Mouse (Mus musculus): ENCODE data around the gene Eps8. TPM values are rescaled to one million over a fixed set of nuclear protein-coding genes. Genes with fewer than 3 reads are reported as not detected.

Eps8 gene
- polyA plus RNA-seq, 1 experiment from 2014 or later, result 29.2 TPM

DNA sequence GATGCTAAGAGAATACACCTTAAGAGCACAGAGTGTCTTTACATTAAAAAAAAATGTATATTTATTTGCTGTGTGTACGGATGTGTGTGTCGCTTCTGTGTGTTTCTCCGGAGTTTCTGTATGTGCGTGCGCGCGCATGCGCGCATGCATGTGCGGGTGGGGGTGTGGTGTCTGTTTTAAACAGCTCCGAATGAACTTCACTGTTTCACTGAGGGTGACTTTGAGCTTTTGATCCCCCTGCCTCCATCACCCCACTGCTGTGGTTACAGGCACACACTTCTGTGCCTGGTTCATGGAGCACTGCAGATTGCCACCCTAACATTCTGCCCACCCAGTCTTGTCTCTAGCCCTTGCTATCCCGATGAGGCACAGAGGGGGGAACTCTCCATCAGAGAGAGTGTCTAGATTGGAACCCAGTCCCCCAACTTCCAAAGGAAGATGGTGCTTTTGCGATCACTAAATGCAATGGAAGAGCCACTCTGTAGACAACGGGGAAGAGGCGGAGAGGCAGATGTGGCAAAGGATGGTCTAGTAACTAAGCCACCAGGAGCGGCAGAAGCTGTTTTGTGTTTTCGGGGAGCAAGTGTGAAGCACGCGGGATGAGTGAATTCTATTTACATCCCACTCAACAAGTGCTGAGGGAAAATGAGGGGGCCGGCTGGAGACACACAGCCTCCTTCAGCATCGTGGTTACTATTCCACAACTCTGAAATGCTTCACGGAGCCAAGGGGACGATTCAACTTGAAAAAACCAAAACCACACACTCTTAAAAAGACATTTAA, 7.1 kb upstream of the Eps8 start:
- H3K9ac ChIP-seq, result no peak overlapping the region
- H3K4me1 ChIP-seq, result peaks cover 4% of the 10 kb centered on the region; the same call in 1 of the 2 replicates
- 0 out of 2 replicates have a peak, but pooled peaks cover 5% of the 10 kb centered on the region for H3K27me3 ChIP-seq
- 86% methylated on average over 23 of the region's 23 CpGs for WGBS
- no peak for ATAC-seq (ENCODE audit: low FRiP score, low read depth)
- H3K4me3 ChIP-seq, result no peak overlapping the region
- H3K4me2 ChIP-seq (replicated peaks), result no peak overlapping the region
- no peaks in the 10 kb centered on the region for H3K36me3 ChIP-seq
- no peak overlapping the region for H3K27ac ChIP-seq
- H3K9me3 ChIP-seq, result no peaks in the 10 kb centered on the region

DNA sequence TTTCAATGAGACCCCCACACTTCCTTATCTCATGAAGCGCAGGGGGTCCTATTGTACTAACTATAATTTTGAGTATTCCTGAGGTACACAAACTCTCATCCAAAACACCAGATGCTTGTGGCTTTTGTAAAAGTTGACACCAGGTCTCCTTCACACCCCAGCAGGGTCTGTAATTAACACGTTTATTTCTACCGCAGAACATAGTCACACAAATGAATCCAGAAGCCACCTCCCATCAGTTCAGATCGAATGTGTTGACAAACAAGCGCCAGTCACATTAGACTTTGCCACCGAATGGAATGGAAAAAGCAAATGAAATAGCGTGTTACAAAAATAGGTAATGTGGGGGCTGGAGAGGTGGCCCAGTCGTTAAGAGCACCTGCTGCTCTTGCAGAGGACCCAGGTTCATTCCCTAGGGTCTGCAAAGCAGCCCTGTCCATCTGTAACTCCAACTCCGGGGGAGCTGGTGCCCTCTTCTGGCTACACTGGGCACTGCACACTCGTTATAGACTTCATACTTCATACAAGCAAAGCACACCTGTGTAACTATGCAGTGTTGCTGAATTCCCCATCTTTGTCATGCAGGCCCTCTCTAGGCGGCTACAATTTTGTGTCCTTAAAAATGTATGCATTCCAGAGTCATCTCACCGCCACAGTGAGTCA, 3.9 kb upstream of the Eps8 start:
- Histone ChIP-seq H3K4me2 (replicated peaks) (no peak overlapping the region), H3K9me3 (no peaks in the 10 kb centered on the region), H3K4me1 (peaks cover 4% of the 10 kb centered on the region; the same call in 1 of the 2 replicates), H3K27me3 (0 out of 2 replicates have a peak, but pooled peaks cover 5% of the 10 kb centered on the region), H3K9ac (no peak overlapping the region), H3K36me3 (no peaks in the 10 kb centered on the region), H3K27ac (no peak overlapping the region), H3K4me3 (no peak overlapping the region)
- no peak for ATAC-seq (ENCODE audit: low FRiP score, low read depth)
- 75% methylated on average over 12 of the region's 12 CpGs for WGBS

DNA sequence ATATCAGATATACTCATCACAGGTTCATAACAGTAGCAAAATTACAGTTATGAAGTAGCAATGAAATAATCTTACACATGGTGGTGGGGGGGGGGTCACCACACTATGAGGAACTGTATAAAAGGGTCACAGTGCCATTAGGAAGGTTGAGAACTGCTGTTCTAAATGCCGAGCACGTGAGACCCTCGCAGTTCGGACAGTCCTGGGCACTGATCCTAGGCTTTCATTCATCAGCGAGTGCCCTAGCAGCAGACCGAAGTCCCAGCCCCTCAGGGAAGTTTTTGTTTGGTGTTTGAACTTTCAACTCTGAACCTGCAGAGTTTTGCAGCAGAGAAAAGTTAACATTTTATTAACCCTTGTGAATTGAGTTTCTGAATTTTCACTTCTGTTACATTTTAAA, 2.5 kb upstream of the Eps8 start:
- WGBS, result 78% methylated on average over 6 of the region's 6 CpGs
- no peak overlapping the region for H3K9ac ChIP-seq
- peaks cover 4% of the 10 kb centered on the region; the same call in 1 of the 2 replicates for H3K4me1 ChIP-seq
- H3K27ac ChIP-seq, result no peak overlapping the region
- H3K36me3 ChIP-seq, result no peaks in the 10 kb centered on the region
- H3K4me3 ChIP-seq, result no peak overlapping the region
- no peak for ATAC-seq (ENCODE audit: low FRiP score, low read depth)
- no peaks in the 10 kb centered on the region for H3K9me3 ChIP-seq
- no peak overlapping the region for H3K4me2 ChIP-seq (replicated peaks)
- H3K27me3 ChIP-seq, result 0 out of 2 replicates have a peak, but pooled peaks cover 5% of the 10 kb centered on the region

DNA sequence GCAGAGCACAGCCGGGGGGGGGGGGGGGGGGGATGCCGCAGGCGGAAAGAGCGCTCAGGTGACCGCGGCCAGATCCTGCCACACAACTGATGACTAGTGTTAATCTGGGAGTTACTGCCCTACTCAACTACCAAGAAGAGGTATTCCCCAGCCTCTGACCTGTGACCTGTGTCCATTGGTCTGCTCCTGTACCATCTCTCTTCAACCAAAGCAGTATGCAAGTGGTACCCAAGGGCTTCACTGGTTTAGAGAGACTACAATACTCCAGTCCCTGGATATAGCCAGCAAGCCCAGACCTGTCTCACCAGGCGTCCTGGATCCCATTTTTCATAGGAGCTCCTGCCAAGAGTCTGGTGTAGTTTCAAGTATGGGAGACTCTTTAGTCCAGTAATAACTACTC, 5.1 kb downstream of the Eps8 start:
- Histone ChIP-seq H3K4me2 (replicated peaks) (peak overlapping the region; percentile 93), H3K4me3 (peak overlapping the region; percentile 80), H3K9me3 (no peaks in the 10 kb centered on the region), H3K27ac (no peak overlapping the region), H3K4me1 (peaks cover 19% of the 10 kb centered on the region), H3K27me3 (peaks cover 13% of the 10 kb centered on the region; the same call in 1 of the 2 replicates), H3K9ac (peak overlapping the region; percentile 82; the same call in 1 of the 2 replicates), H3K36me3 (no peaks in the 10 kb centered on the region)
- WGBS, result 15% methylated on average over 7 of the region's 7 CpGs
- peak; percentile 48; the same call in 1 of the 2 replicates for ATAC-seq (ENCODE audit: low FRiP score, low read depth)

DNA sequence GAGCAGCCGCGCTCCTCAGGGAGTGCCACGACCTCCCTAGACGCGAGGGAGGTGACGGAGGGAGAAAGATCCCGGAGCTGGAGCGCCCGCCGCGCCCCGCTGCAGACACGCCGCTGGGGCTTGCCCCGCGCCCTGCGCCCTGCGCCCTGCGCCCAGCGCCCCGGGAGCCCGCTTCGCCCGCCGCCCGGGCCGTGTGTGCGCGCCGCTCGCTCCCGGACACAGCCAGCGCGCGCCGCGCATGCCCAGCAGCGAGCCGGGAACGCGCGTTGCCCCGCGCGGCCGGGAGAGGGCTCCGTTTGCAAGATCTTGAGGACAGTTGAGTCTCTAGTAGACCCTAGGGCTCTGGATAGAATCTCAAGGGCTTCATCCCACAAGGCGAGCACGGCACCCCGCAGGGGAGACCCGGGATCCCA, 5.6 kb downstream of the Eps8 start:
- no peaks in the 10 kb centered on the region for H3K9me3 ChIP-seq
- H3K36me3 ChIP-seq, result no peaks in the 10 kb centered on the region
- ATAC-seq (ENCODE audit: low FRiP score, low read depth), result peak; percentile 66
- H3K4me1 ChIP-seq, result peaks cover 19% of the 10 kb centered on the region
- H3K4me2 ChIP-seq (replicated peaks), result peak overlapping the region; percentile 93
- H3K27me3 ChIP-seq, result peaks cover 13% of the 10 kb centered on the region; the same call in 1 of the 2 replicates
- H3K27ac ChIP-seq, result no peak overlapping the region
- peak overlapping the region; percentile 80 for H3K4me3 ChIP-seq
- WGBS, result under 1% methylated on average over 51 of the region's 51 CpGs
- H3K9ac ChIP-seq, result peak overlapping the region; percentile 82

DNA sequence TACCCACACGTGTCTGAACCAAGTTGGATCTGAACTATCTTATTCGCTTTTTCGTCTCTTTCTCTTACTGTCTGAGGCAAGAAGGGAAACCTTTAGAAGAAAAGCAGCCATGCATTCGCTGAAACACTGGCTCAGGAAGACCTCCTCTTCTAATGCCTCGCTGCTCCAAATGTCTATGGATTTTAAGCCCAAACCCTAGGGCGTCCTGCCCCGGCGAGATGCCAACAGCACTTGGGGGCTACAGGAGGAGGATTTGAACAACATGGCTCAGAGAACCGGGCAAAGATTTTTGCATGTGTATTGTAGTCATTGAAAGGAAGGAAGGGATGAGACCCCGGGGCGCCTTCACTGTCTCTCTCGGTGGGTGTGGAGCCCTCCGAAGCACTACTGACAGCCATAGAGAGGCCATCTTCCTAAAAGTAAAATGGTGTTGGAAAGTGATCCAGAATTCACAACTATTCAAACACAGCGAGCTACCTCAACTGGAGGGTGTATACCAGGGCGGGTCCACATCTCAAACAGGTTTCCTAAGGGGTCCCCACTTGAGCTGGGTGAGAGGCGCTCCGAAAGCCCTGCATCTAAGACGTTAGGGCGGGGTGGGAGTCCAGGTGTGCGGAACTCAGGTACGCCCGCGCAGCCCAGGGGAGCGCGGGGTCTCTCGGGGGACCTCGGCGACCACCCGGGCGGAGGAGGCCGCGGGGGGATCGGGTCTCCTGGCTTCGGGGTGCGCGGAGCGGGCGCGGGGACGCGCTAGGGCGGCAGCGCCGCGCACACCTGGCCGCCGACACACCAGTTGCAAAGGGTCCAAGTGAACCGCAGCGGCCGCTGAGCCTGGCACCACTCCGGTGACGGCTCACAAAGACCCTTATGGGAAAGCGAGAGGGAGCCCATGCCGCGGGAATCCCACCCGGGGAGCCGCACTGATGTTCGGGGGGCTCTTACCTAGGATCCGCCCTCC, 6.3 kb downstream of the Eps8 start:
- H3K9ac ChIP-seq, result peak overlapping the region; percentile 82
- H3K27ac ChIP-seq, result no peak overlapping the region
- H3K36me3 ChIP-seq, result no peaks in the 10 kb centered on the region
- H3K4me1 ChIP-seq, result peaks cover 19% of the 10 kb centered on the region
- H3K27me3 ChIP-seq, result peaks cover 13% of the 10 kb centered on the region; the same call in 1 of the 2 replicates
- peak; percentile 8; the same call in 1 of the 2 replicates for ATAC-seq (ENCODE audit: low FRiP score, low read depth)
- H3K4me3 ChIP-seq, result peak overlapping the region; percentile 80
- H3K9me3 ChIP-seq, result no peaks in the 10 kb centered on the region
- peak overlapping the region; percentile 93 for H3K4me2 ChIP-seq (replicated peaks)
- 1% methylated on average over 56 of the region's 59 CpGs for WGBS

DNA sequence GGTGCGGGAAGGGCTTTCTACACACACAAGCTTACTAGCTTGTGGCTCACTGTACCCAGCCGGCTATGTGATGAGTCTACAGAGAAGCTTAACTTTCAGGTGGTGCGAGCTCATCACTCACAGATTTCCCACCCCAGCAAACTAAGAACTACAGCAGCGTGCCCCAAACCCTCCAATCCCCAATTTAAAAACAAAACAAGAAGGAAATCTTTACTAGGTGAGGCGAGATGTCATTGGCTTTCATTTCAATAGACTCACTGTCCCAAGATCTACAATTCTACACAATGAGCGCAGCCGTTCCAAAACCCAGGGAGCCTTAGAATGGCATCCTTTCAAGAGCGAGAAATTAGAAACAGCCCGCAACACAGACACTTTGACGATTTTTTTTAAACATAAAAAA, 7.0 kb downstream of the Eps8 start:
- Histone ChIP-seq H3K9ac (peak overlapping the region; percentile 82; the same call in 1 of the 2 replicates), H3K27ac (no peak overlapping the region)
- 19% methylated on average over 10 of the region's 10 CpGs for WGBS

DNA sequence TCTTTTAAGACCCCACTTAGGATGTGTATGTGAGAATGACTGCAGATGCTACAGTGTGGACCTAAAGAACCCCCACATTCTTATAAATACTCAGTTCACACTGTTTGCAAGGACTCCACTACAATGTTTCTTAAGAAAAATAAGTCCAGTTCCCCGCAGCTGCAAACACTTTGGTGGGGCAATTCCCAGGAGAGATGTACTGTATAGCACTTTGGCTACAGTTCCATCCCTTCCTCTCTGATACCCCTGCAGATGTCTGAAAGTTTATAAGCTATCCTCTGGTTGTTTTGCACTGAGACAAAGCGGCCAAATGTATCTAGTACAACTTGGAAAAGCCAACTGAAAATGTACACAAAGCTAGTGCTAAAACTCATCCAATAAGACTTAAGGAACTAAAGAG, 8.0 kb downstream of the Eps8 start:
- H3K27ac ChIP-seq, result peak overlapping the region; percentile 11; the same call in 1 of the 2 replicates
- H3K9me3 ChIP-seq, result no peaks in the 10 kb centered on the region
- no peak overlapping the region for H3K9ac ChIP-seq
- peaks cover 19% of the 10 kb centered on the region for H3K4me1 ChIP-seq
- 0 out of 2 replicates have a peak, but pooled peaks have one; percentile 17 for ATAC-seq (ENCODE audit: low FRiP score, low read depth)
- no peaks in the 10 kb centered on the region for H3K36me3 ChIP-seq
- 67% methylated on average over 2 of the region's 2 CpGs for WGBS
- H3K27me3 ChIP-seq, result peaks cover 13% of the 10 kb centered on the region; the same call in 1 of the 2 replicates
- 0 out of 2 replicates have a peak overlapping the region, but pooled peaks have one; percentile 3 for H3K4me2 ChIP-seq (replicated peaks)
- H3K4me3 ChIP-seq, result no peak overlapping the region

More for the DNA sequence above, 7.0 kb downstream of the Eps8 start:
- Histone ChIP-seq H3K4me2 (replicated peaks) (peak overlapping the region; percentile 93), H3K36me3 (no peaks in the 10 kb centered on the region), H3K4me3 (peak overlapping the region; percentile 80), H3K4me1 (peaks cover 19% of the 10 kb centered on the region), H3K9me3 (no peaks in the 10 kb centered on the region), H3K27me3 (peaks cover 13% of the 10 kb centered on the region; the same call in 1 of the 2 replicates)
- ATAC-seq (ENCODE audit: low FRiP score, low read depth), result no peak

DNA sequence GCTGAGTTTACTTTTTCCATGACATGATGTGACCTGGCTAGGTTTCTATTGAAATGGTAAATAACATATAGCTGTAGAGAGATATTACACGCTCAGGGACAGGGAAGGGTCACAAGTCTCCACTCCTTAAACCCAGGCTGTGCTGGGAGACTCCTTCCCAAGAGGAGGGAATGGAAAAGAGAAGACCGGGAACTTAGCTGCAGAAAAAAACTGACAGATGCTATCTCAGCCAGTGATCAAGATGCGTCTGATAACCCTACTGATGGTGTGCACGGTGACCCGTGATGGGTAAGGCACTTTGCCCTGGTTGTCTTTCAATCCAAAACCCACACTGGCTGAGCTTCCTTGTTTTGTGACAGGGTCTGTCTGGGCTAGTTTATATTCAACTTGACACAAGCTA, 9.8 kb downstream of the Eps8 start:
- no peaks in the 10 kb centered on the region for H3K36me3 ChIP-seq
- H3K9ac ChIP-seq, result no peak overlapping the region
- H3K27me3 ChIP-seq, result peaks cover 13% of the 10 kb centered on the region; the same call in 1 of the 2 replicates
- H3K4me1 ChIP-seq, result peaks cover 19% of the 10 kb centered on the region
- no peaks in the 10 kb centered on the region for H3K9me3 ChIP-seq
- no peak overlapping the region for H3K4me3 ChIP-seq
- H3K4me2 ChIP-seq (replicated peaks), result no peak overlapping the region
- no peak for ATAC-seq (ENCODE audit: low FRiP score, low read depth)
- H3K27ac ChIP-seq, result no peak overlapping the region
- WGBS, result 85% methylated on average over 5 of the region's 5 CpGs

DNA sequence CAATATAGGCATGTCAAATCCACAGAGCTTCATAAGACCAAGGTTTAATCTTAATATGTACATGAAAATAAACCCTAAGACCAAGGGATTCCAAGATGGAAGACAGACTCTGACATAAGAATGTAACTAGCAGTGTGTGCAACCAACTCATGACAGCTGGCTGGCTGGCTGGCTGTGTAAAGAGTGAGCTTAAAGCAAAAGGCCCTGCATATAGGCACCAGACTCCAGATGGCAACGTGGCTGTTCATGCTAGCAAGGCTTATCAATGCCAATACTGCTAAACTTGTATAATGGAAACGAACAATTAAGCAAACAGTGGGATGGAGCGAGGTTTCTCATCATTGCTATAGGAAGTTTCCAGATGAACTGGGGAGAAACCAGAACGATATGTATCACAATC, 10.9 kb downstream of the Eps8 start:
- H3K4me3 ChIP-seq, result no peak overlapping the region
- H3K4me1 ChIP-seq, result peaks cover 16% of the 10 kb centered on the region; the same call in 1 of the 2 replicates
- H3K36me3 ChIP-seq, result no peaks in the 10 kb centered on the region
- H3K27me3 ChIP-seq, result peaks cover 13% of the 10 kb centered on the region; the same call in 1 of the 2 replicates
- ATAC-seq (ENCODE audit: low FRiP score, low read depth), result no peak
- no peak overlapping the region for H3K9ac ChIP-seq
- WGBS, result 87% methylated on average over 4 of the region's 4 CpGs
- H3K27ac ChIP-seq, result no peak overlapping the region
- no peaks in the 10 kb centered on the region for H3K9me3 ChIP-seq
- H3K4me2 ChIP-seq (replicated peaks), result no peak overlapping the region

DNA sequence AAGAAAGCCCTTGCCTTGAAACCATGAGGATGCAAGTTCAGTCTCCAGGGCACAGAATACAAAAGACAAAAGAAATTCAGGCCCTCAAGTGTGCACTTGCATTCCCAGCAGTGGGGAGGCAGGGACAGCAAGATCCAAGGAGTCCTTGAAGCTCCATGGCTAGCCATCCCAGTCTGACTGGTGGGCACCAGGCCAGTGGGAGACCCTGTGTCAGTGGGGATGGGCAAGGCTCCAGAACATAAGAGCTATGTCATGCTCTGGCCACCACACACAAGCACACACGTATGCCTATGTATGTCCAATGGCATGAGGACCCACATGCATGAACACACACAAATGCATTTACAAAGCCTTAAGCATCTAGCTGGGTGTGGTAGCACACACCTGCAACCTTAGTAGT, 13.0 kb downstream of the Eps8 start:
- Histone ChIP-seq H3K27ac (no peak overlapping the region), H3K36me3 (no peaks in the 10 kb centered on the region), H3K9ac (no peak overlapping the region), H3K27me3 (peaks cover 3% of the 10 kb centered on the region; the same call in 1 of the 2 replicates), H3K4me1 (0 out of 2 replicates have a peak, but pooled peaks cover 6% of the 10 kb centered on the region), H3K4me2 (replicated peaks) (no peak overlapping the region), H3K9me3 (no peaks in the 10 kb centered on the region), H3K4me3 (no peak overlapping the region)
- 89% methylated on average over 1 of the region's 1 CpGs for WGBS
- no peak for ATAC-seq (ENCODE audit: low FRiP score, low read depth)
